16 mouse cellular contexts compared by ENCODE assay signal in genomic region chr8:61698959-61699358, GRCm38 (mm10).
A peak's percentile ranks its signal among the peaks of the same experiment; 100 is the strongest.
DNase-seq lines count a peak whose midpoint lies in the region; ATAC-seq and TF ChIP-seq lines count a peak whose summit lies in the region.
"Had no signal": no experiment of that assay in that cellular context is flagged by ENCODE, and none has a peak within 500 bp of the region (broad histone marks: within the 10 kb centered on the region; RNA-seq: fewer than 3 reads in every experiment).

No protein-coding gene starts in this region.

- TF ChIP-seq EP300 in stomach, postnatal 0 days (optimal IDR thresholded peaks at IDR 0.05) = no peak

- H3K4me2 ChIP-seq in forebrain, postnatal 0 days (ENCODE audit: low read depth) = no peak overlapping the region
- H3K4me2 ChIP-seq in forebrain, embryonic 13.5 days = no peak overlapping the region
- no peak overlapping the region for H3K4me2 ChIP-seq in kidney, embryonic 15.5 days
- H3K4me2 ChIP-seq in kidney, embryonic 16.5 days (replicated peaks; ENCODE audit: low read depth, low read length) = no peak overlapping the region
- no peak overlapping the region for H3K4me2 ChIP-seq in midbrain, postnatal 0 days (ENCODE audit: low read depth, low read length, poor library complexity, severe bottlenecking)
- H3K4me2 ChIP-seq in midbrain, embryonic 11.5 days = no peak overlapping the region
- H3K4me2 ChIP-seq in stomach, postnatal 0 days (replicated peaks; ENCODE audit: low read depth) = no peak overlapping the region
- H3K4me2 ChIP-seq: forebrain, embryonic 15.5 days; heart, embryonic 12.5 days; midbrain, embryonic 12.5 days had no signal

- H3K9ac ChIP-seq in forebrain, postnatal 0 days = no peak overlapping the region
- H3K9ac ChIP-seq in forebrain, embryonic 13.5 days = no peak overlapping the region
- H3K9ac ChIP-seq in kidney, embryonic 15.5 days = no peak overlapping the region
- no peak overlapping the region for H3K9ac ChIP-seq in kidney, embryonic 16.5 days (replicated peaks; ENCODE audit: low read length)
- no peak overlapping the region for H3K9ac ChIP-seq in midbrain, postnatal 0 days (replicated peaks; ENCODE audit: low read length, poor library complexity, severe bottlenecking)
- H3K9ac ChIP-seq in midbrain, embryonic 11.5 days (ENCODE audit: low read length) = no peak overlapping the region
- H3K9ac ChIP-seq in stomach, postnatal 0 days (ENCODE audit: low read length) = no peak overlapping the region
- H3K9ac ChIP-seq: forebrain, embryonic 15.5 days; heart, embryonic 12.5 days; midbrain, embryonic 12.5 days had no signal

- no peaks in the 10 kb centered on the region for H3K27me3 ChIP-seq in forebrain, postnatal 0 days (ENCODE audit: insufficient read depth, low read length)
- H3K27me3 ChIP-seq in forebrain, embryonic 13.5 days = no peaks in the 10 kb centered on the region
- H3K27me3 ChIP-seq in kidney, embryonic 15.5 days = peaks cover 4% of the 10 kb centered on the region; the same call in 1 of the 2 replicates
- no peaks in the 10 kb centered on the region for H3K27me3 ChIP-seq in kidney, embryonic 16.5 days (ENCODE audit: insufficient read depth, low read length)
- H3K27me3 ChIP-seq in midbrain, postnatal 0 days (ENCODE audit: insufficient read depth, low read length) = no peaks in the 10 kb centered on the region
- no peaks in the 10 kb centered on the region for H3K27me3 ChIP-seq in midbrain, embryonic 11.5 days (ENCODE audit: control insufficient read depth, insufficient read depth, low read length)
- H3K27me3 ChIP-seq in stomach, postnatal 0 days (ENCODE audit: control insufficient read depth, insufficient read depth, low read length) = no peaks in the 10 kb centered on the region
- no peaks in the 10 kb centered on the region for H3K27me3 ChIP-seq in midbrain, embryonic 10.5 days (ENCODE audit: low read depth, poor library complexity, severe bottlenecking)
- H3K27me3 ChIP-seq: forebrain, embryonic 15.5 days; heart, embryonic 12.5 days; midbrain, embryonic 12.5 days had no signal

- H3K4me3 ChIP-seq in forebrain, postnatal 0 days (ENCODE audit: low read depth, low read length) = no peak overlapping the region
- no peak overlapping the region for H3K4me3 ChIP-seq in forebrain, embryonic 13.5 days
- no peak overlapping the region for H3K4me3 ChIP-seq in kidney, embryonic 15.5 days (replicated peaks)
- H3K4me3 ChIP-seq in kidney, embryonic 16.5 days (ENCODE audit: low read length) = no peak overlapping the region
- H3K4me3 ChIP-seq in midbrain, postnatal 0 days (ENCODE audit: low read depth, low read length) = no peak overlapping the region
- H3K4me3 ChIP-seq in midbrain, embryonic 11.5 days (ENCODE audit: low read depth, low read length) = no peak overlapping the region
- no peak overlapping the region for H3K4me3 ChIP-seq in stomach, postnatal 0 days (ENCODE audit: low read depth, low read length)
- H3K4me3 ChIP-seq in midbrain, embryonic 10.5 days = no peak overlapping the region
- H3K4me3 ChIP-seq: forebrain, embryonic 15.5 days; heart, embryonic 12.5 days; midbrain, embryonic 12.5 days had no signal

- H3K4me1 ChIP-seq in forebrain, postnatal 0 days (ENCODE audit: insufficient read depth) = peaks cover 10% of the 10 kb centered on the region
- peaks cover 24% of the 10 kb centered on the region for H3K4me1 ChIP-seq in forebrain, embryonic 13.5 days
- peaks cover 53% of the 10 kb centered on the region for H3K4me1 ChIP-seq in kidney, embryonic 15.5 days
- peaks cover 45% of the 10 kb centered on the region for H3K4me1 ChIP-seq in kidney, embryonic 16.5 days (ENCODE audit: insufficient read depth, low read length)
- no peaks in the 10 kb centered on the region for H3K4me1 ChIP-seq in midbrain, postnatal 0 days (ENCODE audit: insufficient read depth, low read length)
- peaks cover 12% of the 10 kb centered on the region for H3K4me1 ChIP-seq in midbrain, embryonic 11.5 days (ENCODE audit: control insufficient read depth, insufficient read depth, low read length)
- H3K4me1 ChIP-seq in stomach, postnatal 0 days (replicated peaks; ENCODE audit: control insufficient read depth, insufficient read depth) = no peaks in the 10 kb centered on the region
- peaks cover 28% of the 10 kb centered on the region for H3K4me1 ChIP-seq in midbrain, embryonic 10.5 days

- no peaks in the 10 kb centered on the region for H3K36me3 ChIP-seq in forebrain, postnatal 0 days (ENCODE audit: insufficient read depth)
- H3K36me3 ChIP-seq in forebrain, embryonic 13.5 days (ENCODE audit: poor library complexity, severe bottlenecking) = peaks cover 8% of the 10 kb centered on the region; the same call in 1 of the 2 replicates
- no peaks in the 10 kb centered on the region for H3K36me3 ChIP-seq in kidney, embryonic 15.5 days
- no peaks in the 10 kb centered on the region for H3K36me3 ChIP-seq in kidney, embryonic 16.5 days (ENCODE audit: insufficient read depth, low read length)
- no peaks in the 10 kb centered on the region for H3K36me3 ChIP-seq in midbrain, postnatal 0 days (ENCODE audit: insufficient read depth, low read length)
- H3K36me3 ChIP-seq in midbrain, embryonic 11.5 days (ENCODE audit: control insufficient read depth, insufficient read depth, low read length) = peaks cover 10% of the 10 kb centered on the region; the same call in 1 of the 2 replicates
- H3K36me3 ChIP-seq in stomach, postnatal 0 days (ENCODE audit: control insufficient read depth, insufficient read depth, low read length) = no peaks in the 10 kb centered on the region
- H3K36me3 ChIP-seq in midbrain, embryonic 10.5 days = peaks cover 37% of the 10 kb centered on the region
- H3K36me3 ChIP-seq: forebrain, embryonic 15.5 days had no signal

- no peak overlapping the region for H3K27ac ChIP-seq in forebrain, postnatal 0 days (ENCODE audit: low read depth, low read length)
- no peak overlapping the region for H3K27ac ChIP-seq in forebrain, embryonic 13.5 days
- peak overlapping the region; percentile 73; the same call in 1 of the 2 replicates for H3K27ac ChIP-seq in kidney, embryonic 15.5 days
- H3K27ac ChIP-seq in kidney, embryonic 16.5 days (ENCODE audit: low read length) = no peak overlapping the region
- no peak overlapping the region for H3K27ac ChIP-seq in midbrain, postnatal 0 days (ENCODE audit: low read depth, low read length)
- H3K27ac ChIP-seq in midbrain, embryonic 11.5 days (ENCODE audit: low read depth, low read length) = no peak overlapping the region
- no peak overlapping the region for H3K27ac ChIP-seq in stomach, postnatal 0 days (replicated peaks)
- no peak overlapping the region for H3K27ac ChIP-seq in midbrain, embryonic 10.5 days (replicated peaks)
- H3K27ac ChIP-seq: forebrain, embryonic 15.5 days; midbrain, embryonic 12.5 days had no signal

- no peaks in the 10 kb centered on the region for H3K9me3 ChIP-seq in forebrain, postnatal 0 days (ENCODE audit: low read length)
- H3K9me3 ChIP-seq in forebrain, embryonic 13.5 days (replicated peaks) = peaks cover 3% of the 10 kb centered on the region; the same call in 1 of the 2 replicates
- no peaks in the 10 kb centered on the region for H3K9me3 ChIP-seq in kidney, embryonic 15.5 days (replicated peaks)
- no peaks in the 10 kb centered on the region for H3K9me3 ChIP-seq in kidney, embryonic 16.5 days (ENCODE audit: low read length)
- H3K9me3 ChIP-seq in midbrain, postnatal 0 days (ENCODE audit: low read length) = no peaks in the 10 kb centered on the region
- H3K9me3 ChIP-seq in midbrain, embryonic 11.5 days (ENCODE audit: control insufficient read depth, low read length) = no peaks in the 10 kb centered on the region
- no peaks in the 10 kb centered on the region for H3K9me3 ChIP-seq in stomach, postnatal 0 days (ENCODE audit: control insufficient read depth, low read length)
- H3K9me3 ChIP-seq in midbrain, embryonic 10.5 days (replicated peaks) = 0 out of 2 replicates have a peak, but pooled peaks cover 7% of the 10 kb centered on the region
- H3K9me3 ChIP-seq: forebrain, embryonic 15.5 days had no signal

- no peak for ATAC-seq in forebrain, postnatal 0 days
- ATAC-seq in forebrain, embryonic 13.5 days = no peak
- ATAC-seq in kidney, embryonic 15.5 days (replicated peaks; ENCODE audit: low FRiP score) = no peak
- ATAC-seq in kidney, embryonic 16.5 days (ENCODE audit: low FRiP score, low TSS enrichment) = no peak
- ATAC-seq in midbrain, postnatal 0 days (ENCODE audit: low FRiP score) = no peak
- ATAC-seq in midbrain, embryonic 11.5 days (ENCODE audit: low FRiP score) = no peak
- ATAC-seq in stomach, postnatal 0 days (ENCODE audit: low FRiP score, low TSS enrichment) = no peak
- ATAC-seq: forebrain, embryonic 15.5 days; inflammation-experienced regulatory T-cells, adult 6 months had no signal

- WGBS in forebrain, postnatal 0 days = 72% methylated on average over 2 of the region's 2 CpGs
- 79% methylated on average over 2 of the region's 2 CpGs for WGBS in forebrain, embryonic 13.5 days
- WGBS in kidney, embryonic 15.5 days = 81% methylated on average over 2 of the region's 2 CpGs
- WGBS in kidney, embryonic 16.5 days = 82% methylated on average over 2 of the region's 2 CpGs
- 75% methylated on average over 2 of the region's 2 CpGs for WGBS in midbrain, postnatal 0 days
- WGBS in midbrain, embryonic 11.5 days = 78% methylated on average over 2 of the region's 2 CpGs
- 84% methylated on average over 2 of the region's 2 CpGs for WGBS in stomach, postnatal 0 days
- 91% methylated on average over 2 of the region's 2 CpGs for WGBS in midbrain, embryonic 10.5 days

- DNase-seq in forebrain, postnatal 0 days = no peak
- DNase-seq in midbrain, postnatal 0 days (ENCODE audit: low spot score) = no peak
- DNase-seq in midbrain, embryonic 11.5 days (ENCODE audit: low spot score, missing footprints) = no peak
- no peak for DNase-seq in stomach, postnatal 0 days (ENCODE audit: low spot score)
- DNase-seq in midbrain, embryonic 10.5 days (ENCODE audit: low spot score) = no peak
- DNase-seq: adrenal gland, adult 2 months; cerebellum, adult 8-10 months; lung, postnatal 10 days; right cerebral cortex, adult 18-20 months had no signal

- peak; percentile 37; the same call in 1 of the 2 replicates for TF ChIP-seq CTCF in forebrain, postnatal 0 days (IDR thresholded peaks at IDR 0.05; ENCODE audit: low read depth)
- peak; percentile 56 for TF ChIP-seq CTCF in midbrain, postnatal 0 days (IDR thresholded peaks at IDR 0.05)
- peak; percentile 67 for TF ChIP-seq CTCF in stomach, postnatal 0 days (IDR thresholded peaks at IDR 0.05; ENCODE audit: low read depth)
